Mouse (Mus musculus): ENCODE results near the gene 1600002K03Rik.
A peak's percentile ranks its signal among the peaks of the same experiment; 100 is the strongest.

1600002K03Rik gene

DNA sequence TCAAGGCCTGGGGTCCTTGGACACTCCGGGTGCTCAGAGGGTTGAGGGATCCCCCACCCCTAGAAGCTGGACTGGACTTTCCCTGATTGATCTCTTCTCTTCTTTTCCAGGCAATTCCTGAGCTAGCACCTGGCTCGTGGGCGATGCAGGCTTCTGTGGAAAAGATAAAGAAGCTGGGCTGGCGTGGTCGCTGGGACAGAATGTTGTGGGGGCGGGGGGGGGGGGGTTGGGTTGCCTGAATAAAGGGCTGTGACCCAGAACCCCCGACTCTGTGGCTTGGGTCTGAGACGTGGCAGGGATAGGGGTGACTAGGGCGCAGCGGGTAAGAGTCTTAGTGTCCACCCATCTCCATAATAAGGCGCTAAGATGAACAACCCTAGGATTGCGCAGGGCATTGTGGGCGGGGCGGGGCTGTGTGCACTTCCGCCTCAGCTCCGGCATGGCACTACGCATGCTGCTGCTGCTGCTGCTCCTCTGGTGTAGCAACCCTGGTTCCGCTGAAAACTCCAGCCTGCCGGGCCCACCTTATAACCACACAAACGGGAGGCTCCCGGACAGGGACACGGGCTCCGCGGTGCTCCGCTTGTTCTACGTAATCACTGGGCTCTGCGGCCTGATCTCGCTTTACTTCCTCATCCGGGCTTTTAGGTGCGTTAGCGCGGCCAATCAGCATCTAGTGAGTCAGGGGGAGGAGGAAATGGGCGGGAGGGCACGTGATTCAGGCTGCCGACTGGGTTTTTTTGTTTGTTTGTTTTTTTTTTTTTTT lies at the start of gene 1600002K03Rik:
1600002K03Rik (plus strand) TSS at position 418 of the 766 bp plus-strand sequence.
- peak; percentile 87 to 93 for DNase-seq (ENCODE audit: low spot score in 2 of 2)

DNA sequence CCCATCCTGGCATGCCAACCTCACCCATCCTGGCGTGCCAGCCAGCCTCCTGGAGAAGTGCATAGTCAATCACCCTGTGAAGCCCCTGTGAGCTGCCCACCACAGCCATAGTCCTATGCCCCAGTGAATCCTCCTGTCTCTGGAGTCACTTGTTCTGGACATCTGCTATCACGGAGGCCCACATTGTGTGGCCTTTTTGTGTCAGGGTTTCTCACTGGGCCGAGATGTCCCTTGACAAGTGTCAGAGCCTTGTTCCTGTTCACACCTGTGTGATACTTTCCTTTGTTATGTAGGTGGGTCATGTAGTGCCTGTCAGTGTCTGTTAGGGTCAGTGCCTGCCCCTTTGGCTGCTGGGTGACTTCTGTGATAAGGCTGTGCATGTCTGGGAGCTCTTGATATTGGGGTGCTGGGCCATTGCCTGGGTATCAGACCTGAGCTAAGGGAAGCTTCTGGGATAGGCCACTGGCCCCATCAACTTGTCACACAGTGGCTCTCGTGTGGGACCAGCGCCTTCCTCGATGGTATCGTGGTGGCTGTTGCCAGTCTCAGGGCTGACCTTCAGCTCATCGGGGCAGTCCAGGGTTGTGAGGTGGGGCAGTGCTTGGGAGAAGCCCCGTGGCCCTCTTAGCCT lies 48.7 kb upstream of the 1600002K03Rik start:
- no peak for DNase-seq (ENCODE audit: low spot score in 2 of 2)

DNA sequence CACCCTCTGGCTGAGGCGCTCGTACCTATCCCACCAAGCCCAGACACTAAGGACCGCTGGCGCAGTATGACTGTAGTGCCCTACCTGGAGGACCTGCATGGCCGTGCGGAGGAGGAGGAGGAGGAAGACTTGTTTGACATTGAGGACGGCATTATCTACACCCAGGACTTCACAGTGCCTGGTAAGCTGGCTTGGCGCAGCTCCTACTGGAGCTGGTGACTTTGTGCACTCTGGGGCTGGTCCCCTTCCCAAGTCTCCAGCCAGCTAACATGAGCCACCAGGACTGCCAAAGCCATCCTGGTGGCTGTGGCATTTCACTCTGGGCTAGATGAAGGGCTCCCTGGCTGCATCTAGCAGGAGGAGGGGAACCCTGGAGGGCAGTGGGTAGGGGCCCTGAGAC lies 44.8 kb upstream of the 1600002K03Rik start:
- no peak for DNase-seq (ENCODE audit: low spot score in 2 of 2)

DNA sequence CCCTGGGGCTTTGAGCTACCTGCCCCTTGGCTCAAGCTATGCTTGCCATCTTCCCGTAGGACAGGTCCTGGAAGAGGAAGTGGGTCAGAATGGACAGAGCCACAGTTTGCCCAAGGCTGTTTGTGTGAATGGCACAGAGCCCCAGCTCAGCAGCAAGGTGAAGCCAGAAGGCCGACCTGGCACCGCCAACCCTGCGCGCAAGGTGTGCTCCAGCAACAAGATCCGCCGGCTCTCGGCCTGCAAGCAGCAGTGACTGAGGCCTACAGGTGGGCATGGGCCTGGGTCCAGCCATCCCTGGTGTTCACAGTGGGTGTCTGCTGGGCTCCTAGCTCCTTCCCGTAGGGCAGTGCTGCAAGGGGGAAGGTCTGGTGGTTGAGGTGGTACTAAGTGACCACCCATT lies 42.9 kb upstream of the 1600002K03Rik start:
- no peak for DNase-seq (ENCODE audit: low spot score in 2 of 2)

DNA sequence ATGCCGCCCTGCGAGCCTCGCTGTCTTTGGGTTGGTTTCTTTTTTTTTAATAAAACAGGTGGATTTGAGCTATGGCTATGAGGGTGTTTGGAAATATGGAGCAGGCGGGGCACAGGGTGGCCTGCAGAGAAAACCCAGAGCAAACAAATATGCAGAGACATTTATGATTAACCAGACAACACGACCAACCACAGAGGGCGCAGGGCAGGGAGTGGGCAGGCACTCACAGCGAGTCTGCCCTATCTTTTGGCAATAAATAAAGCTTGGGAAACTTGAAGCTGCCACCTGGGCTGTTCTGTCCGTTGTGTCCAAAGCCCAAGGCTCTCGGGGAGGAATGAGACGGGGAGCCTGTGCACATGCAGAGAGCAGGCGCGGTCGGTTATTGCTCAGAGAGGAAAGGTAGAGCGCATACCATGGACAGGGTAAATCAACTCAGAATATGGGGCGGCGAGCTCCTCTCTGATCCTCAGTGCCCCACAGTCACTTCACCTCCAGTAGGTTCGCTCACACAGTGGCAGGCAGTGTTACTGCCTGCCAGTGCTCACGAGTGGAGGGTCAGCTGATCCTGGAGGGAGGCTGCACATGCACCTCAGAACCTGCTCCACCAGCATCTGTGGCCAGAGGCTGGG lies 42.2 kb upstream of the 1600002K03Rik start:
- DNase-seq (ENCODE audit: low spot score in 2 of 2) = no peak

DNA sequence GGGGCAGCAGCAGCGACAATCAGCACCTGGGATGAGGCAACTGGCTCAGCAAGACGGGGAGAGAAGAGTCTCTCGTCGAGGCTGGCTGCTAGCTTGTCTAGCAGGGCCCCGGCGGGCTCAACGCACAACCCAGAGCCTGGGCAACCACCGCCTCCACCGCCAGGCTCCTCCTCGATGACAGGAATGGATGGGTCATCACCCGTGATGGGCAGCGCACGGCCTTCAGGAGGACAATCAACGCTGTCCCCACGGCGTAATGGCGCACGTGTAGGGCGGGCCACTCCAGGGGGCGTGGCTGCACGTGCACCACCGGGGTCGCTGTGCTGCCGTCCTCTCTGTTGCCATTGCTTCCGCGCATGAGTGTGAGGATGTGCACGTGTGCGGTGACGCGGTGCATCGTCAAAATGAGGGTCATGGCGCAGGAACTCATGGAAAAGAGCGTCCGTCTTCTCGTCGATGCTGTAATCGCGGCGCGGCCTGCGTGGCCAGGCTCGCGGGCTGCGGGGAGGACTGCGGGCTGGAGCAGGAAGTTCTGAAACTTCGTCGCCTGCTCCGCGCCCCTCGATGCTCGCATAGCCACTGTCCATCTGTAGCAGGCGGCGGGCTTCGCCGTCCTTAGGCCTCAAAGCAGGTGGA lies 41.3 kb upstream of the 1600002K03Rik start:
- peak in 1 of 2 experiments; percentile 64 for DNase-seq (ENCODE audit: low spot score in 2 of 2)

DNA sequence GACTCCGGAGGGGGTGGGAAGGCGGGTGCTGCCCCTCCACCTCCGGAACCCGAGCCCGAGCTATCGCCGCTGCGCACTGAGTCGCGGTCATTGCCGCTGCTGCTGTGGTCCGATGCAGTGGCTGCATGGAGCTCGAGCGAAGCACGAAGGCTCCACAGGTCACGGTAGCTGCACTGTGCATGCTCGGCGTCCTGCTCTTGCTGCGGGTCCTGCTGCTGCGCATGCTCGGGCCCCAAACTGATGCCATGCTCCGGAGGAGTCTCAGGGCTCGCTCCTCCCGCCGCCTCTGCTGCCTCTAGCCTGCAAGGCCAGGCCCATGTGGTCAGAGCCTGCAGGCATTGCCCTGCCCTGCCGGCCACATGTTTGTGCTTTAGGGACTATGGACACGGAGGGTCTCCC lies 40.8 kb upstream of the 1600002K03Rik start:
- DNase-seq (ENCODE audit: low spot score in 2 of 2) = peak in 1 of 2 experiments; percentile 49

DNA sequence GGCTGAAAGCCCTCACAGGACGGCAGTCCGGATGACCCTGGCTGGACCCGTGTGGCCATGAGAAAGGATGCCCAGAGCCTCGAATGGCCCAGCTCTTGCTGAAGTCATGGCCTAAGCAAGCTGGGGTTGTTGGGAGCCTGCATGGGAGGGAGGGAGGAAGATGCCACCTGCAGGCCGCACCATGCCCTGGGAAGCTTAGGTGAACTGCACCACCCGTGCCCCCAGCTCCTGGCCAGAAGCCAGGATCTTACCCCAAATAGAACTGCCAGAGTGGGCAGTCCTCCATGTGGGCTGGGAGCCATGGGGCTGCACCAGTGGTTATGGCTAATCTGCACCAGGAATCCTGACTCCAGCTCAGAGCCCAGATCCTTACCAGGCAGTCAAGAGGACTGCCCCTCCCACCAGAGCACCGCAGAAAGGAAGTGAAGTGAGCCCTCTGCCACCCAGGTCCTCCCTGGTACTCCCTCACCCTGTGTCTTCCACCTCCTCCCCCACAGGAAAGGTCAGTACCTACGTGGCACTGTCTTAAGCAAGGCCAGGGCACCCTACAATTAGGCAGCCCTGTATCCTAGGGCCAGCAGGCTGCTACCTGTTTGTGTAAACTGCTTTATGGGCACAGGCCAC lies 39.4 kb upstream of the 1600002K03Rik start:
- DNase-seq (ENCODE audit: low spot score in 2 of 2) = peak in 1 of 2 experiments; percentile 44

DNA sequence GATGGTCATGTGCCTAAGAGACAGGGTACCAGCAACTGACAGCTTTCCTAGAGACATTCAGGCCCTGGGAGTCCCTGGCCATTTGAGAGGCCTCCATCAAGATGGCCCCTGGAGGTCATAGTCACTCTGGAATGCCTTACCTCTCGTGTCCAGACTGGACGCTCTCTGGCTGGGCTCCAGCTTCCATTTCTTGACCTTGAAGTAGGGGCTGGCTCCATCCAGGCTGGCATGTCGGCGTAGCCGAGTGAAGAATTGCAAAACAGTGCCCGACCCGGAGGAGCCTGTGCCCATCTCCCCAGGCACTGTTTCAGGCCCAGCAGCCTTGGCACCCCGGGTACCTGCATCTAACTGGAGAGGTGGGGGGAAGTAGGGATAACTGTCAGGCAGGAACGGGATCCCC lies 38.3 kb upstream of the 1600002K03Rik start:
- no peak for DNase-seq (ENCODE audit: low spot score in 2 of 2)

DNA sequence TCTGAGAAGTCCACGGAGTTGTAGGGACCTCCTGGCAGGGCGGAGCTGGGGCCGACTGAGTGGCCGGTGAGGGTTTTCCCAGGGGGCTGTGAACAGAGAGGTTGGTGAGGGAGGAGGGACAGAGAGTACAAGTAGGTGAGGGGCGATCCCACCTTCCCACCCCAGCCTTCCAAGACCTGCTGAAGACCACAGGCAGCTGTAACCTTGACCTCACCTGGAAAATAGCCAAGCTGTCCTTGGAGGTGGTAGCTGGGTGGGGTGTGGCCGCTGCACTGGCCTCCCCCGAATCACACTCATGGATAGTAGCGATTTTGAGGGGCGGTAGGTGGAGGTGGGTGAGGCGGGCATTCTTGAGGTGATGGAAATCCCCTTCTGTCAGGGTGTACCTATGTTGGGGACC lies 37.6 kb upstream of the 1600002K03Rik start:
- DNase-seq (ENCODE audit: low spot score in 2 of 2) = no peak

DNA sequence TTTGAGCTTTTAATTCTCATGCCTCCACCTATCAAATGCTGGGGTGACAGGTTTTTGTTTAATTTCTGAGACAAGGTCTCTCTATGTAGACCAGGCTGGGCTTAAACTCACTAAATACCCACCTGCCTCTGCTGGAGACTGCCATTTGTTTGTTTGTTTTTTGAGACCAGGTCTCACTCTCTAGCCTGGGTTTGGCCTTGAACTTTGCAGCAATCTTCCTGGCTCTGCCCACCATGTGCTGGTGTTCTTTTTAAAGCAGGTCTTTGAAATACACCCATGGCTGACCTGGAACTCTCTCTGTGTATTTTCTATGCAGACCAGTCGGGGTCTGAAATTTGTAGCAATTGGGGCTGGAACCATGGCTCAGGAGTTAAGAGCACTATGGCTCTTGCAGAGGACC lies 37.1 kb upstream of the 1600002K03Rik start:
- no peak for DNase-seq (ENCODE audit: low spot score in 2 of 2)

DNA sequence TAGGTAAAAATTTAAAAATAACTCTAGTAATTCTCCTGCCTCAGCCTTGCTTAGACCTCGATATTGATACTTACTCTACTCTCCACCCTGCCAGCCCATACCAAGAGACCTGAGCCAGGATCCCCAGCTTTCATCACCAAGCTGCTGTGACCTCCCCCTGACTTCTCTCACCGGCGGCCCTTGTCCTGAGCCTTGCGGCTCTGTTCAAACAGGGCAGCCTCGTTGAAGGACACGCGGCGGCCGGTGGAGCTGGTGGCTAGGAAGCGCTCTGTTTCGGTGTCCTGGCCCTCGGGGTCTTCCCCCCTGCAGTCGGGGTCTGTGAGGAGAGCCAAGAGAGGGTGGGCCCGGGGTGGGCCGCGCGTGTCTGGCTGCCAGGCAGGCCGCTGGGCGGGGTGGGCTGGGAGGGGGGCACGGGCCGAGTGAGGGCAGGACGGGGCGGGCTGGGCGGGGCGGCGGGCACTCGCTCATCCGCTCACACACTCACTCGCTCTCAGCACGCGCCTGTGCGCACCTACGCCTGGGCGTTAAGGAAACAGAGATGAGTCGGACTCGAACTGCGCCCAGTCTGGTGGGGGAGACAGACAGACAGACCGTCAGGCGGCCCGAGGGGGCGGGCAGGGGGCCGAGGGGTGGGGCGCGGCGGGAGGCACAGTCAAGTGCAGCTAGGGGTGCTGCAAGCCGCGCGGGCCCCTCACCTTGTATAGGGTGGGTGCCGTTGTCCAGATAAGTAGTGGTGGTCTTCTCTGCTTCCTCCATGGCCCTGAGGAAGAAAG lies 36.4 kb upstream of the 1600002K03Rik start:
- DNase-seq (ENCODE audit: low spot score in 2 of 2) = no peak

DNA sequence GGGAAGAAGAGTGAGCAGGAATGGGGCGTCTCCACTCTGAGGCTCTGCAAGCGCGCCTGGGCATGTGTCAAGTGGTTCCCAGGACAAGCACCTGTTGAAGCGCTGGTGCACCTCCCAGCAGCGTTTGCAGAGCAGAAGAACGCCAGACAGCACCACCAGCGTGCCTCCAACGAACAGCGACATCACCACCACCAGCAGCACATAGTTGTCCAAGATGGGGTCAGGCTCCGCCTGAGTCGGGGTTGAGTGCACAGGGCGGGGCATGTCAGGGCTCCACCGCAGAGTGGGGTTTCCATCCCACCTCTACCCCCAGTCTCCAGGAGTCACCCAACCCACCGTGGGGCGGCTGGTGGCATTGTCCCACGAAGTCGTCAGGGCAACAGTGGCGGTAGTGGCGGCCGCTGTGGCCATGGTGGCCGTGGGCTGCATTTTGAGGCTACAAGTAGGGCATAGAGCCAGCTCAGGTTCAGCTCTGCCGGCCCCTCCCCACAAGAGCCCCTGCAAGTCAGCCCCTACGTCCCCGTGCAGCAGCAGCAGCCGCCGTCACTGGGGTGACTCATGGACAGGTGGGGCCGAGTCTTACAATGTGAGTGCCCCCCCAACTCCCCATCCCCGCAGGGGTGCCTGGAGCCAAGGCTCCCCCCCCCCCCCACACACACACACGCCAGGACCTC lies 35.7 kb upstream of the 1600002K03Rik start:
- peak in 1 of 2 experiments; percentile 62 for DNase-seq (ENCODE audit: low spot score in 2 of 2)

DNA sequence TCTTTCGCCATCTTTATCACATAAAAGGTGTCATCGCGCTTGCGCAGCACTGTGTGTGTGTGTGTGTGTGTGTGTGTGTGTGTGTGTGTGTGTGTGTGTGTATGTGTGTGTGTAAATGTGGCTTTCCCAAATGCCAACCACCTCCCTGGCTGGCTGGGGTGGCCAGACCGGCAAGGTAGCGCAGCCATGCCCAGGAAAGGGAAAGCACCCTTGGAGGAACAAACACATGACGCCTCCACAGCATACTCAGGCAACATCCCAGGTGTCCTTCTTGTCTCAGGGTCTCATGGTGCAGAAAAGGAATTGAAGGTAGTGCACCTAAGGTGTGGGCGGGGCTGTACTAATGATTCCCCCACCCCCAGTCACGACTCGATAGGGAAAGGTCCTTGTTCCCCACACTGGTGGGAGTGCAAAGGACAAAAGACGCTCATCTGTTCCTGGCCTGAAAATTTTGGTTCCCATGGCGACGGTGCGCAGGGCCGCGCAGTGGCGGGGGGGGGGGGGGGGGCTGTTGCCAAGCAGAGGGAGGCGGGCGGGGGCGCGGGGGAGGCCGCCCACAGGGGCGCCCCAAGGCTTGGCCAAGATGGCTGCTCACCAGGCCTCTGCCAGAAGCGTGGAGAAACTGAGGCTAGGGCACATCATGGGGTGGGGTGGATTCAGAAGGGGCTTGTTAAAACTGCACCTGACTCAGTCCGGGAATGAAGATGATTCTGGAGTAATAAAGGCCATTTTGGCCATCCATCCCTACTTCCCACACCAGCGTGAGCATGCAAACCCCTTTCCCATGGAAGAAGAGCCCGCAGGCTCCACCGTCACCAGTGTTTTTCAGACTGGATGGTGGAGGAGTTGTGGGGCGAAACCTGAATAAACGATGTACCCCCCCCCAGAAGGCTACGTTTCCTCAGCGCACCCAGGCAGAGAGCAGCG lies 34.9 kb upstream of the 1600002K03Rik start:
- DNase-seq (ENCODE audit: low spot score in 2 of 2) = peak in 1 of 2 experiments; percentile 71

DNA sequence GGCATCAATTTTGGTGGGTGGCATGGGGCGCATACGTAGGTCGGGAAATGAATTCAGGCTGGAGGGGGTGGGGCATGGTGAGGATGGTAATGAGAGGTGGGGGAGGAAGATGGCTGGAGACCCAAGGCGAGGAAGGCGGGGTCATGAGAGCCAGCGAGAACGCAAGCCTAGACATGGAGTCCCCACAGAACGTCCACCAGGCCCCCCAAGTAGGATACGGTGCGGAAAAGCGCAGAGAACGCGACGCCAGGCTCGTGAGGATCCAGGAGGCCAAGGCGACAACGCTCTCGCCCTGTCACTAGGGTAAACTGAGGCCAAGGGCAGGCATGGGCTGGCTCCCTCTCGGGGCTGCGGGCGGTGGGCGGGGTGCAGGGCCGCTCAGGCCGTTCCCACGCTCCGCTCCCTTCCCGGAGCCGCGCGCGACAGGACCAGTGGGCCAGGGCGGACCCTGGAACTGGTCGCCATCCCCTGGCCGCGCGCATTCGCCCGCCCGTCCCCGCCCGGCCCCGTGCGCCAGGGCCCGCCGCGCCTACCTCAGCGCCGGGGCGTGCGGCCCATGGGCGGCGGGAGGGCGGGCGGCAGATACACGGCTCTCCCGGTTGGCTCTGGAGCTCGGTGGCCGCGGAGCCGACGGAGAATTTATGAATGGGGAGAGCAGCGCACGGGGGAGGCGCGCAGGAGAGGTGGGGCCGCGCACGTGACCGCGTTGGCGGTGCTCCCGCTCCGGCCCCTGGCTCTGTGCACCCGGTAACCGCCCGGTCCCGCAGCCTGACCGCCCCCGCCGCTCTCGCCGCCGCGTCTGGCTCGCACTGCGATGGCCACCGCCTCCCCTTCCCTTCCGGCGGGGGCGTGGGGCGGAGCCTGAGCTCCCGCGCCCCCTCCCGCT lies 33.9 kb upstream of the 1600002K03Rik start, which contains the start of gene Atp5d:
Atp5d (plus strand) TSS at position 80 of the 886 bp plus-strand sequence.
- peak; percentile 79 to 82 for DNase-seq (ENCODE audit: low spot score in 2 of 2)

DNA sequence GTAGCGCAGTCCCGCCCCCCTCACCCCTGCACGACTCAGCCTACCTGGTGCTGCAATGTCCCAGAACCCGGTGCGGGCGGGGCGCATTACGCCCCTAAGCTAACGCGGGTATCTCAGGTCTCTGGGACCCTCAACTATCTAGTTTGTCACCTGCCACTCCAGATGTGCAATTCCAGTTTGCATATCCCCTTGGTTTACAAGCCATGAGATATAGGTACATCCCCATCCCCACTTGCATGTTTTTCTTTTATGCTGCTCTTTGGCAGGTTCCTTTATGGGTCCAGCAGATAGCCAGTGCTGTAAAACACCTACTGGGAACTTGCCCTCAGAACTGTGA lies 33.3 kb upstream of the 1600002K03Rik start:
- DNase-seq (ENCODE audit: low spot score in 2 of 2) = no peak

DNA sequence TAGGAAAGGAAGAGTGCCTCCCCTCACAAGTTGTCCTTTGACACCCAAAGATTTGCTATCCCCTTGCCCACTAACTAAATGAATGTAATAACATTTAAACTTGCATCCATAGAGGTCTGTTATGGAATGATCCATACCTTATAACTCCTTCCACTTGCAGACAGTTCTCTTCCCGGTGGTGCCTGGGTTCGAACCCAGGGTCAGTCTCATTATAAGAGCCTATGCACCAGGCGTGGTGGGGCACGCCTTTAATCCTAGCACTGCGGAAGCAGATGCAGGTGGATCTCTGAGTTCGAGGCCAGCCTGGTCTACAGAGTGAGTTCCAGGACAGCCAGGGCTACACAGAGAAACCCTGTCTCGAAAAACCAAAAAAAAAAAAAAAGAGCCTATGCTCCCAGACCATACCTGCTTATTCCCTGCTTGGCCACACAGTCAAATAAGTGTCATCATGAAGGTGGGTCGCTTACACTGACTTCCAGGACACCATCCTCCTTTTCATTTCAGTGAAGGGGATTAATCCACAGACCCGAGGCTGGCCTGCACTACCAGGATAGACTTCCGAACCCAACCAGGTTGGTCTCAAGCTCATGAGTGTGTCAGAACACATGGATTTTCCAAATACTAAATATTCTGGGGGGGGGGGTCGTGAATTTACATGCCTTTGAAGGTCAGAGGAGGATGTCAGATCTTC lies 32.6 kb upstream of the 1600002K03Rik start:
- no peak for DNase-seq (ENCODE audit: low spot score in 2 of 2)

DNA sequence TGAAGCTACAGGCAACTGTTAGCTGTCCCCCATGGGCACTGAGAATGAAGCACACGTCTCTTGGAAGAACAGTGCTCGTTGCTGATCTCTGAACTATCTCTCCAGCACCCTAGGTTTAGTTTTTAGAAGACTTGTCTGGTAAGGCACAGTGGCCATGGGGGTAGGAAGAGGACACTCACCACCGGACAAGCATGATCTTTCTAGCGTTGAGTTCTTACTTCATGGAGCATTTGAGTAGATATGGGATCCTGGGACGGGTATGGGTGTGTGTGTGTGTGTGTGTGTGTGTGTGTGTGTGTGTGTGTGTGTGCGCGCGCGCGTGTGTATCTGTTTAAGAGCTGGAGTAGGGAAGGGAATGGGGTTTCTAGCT lies 32.1 kb upstream of the 1600002K03Rik start, which contains the start of gene Cbarp:
Cbarp (minus strand) TSS at position 170 of the 370 bp plus-strand sequence.
- no peak for DNase-seq (ENCODE audit: low spot score in 2 of 2)
